Mouse (Mus musculus): ENCODE data around the gene Gfm1. TPM values are rescaled to one million over a fixed set of nuclear protein-coding genes. Genes with fewer than 3 reads are reported as not detected.
A peak's percentile ranks its signal among the peaks of the same experiment; 100 is the strongest.

Gfm1 gene
- polyA plus RNA-seq, 1 experiment, result 35.5 TPM

- Histone ChIP-seq H3K4me1 (ENCODE audit: control insufficient read depth, insufficient read depth, low read length) (peaks cover 3% of the 10 kb centered on the region; the same call in 1 of the 2 replicates), H3K27ac (ENCODE audit: insufficient read depth, low read length) (0 out of 2 replicates have a peak within 1 kb of the TSS, but pooled peaks have one; percentile 26), H3K4me3 (ENCODE audit: insufficient read depth, low read length) (peak within 1 kb of the TSS; percentile 69)
- TF ChIP-seq CTCF (IDR thresholded peaks at IDR 0.05; ENCODE audit: extremely low read depth, insufficient read depth, low read length), result no peak
- TF ChIP-seq POLR2A (IDR thresholded peaks at IDR 0.05; ENCODE audit: extremely low read depth, insufficient read depth, low read length), result peak; percentile 59; the same call in 1 of the 2 replicates
Measured at GRCm38 (mm10) chr3:67463450-67464372, 33.8 kb downstream of the Gfm1 start, which contains the start of gene Lxn. Lxn (minus strand) TSS chr3:67463926.

- H3K27ac ChIP-seq (ENCODE audit: insufficient read depth, low read length), result no peak overlapping the region
- TF ChIP-seq CTCF (IDR thresholded peaks at IDR 0.05; ENCODE audit: extremely low read depth, insufficient read depth, low read length), result no peak
- TF ChIP-seq POLR2A (IDR thresholded peaks at IDR 0.05; ENCODE audit: extremely low read depth, insufficient read depth, low read length), result no peak
Measured at GRCm38 (mm10) chr3:67466576-67466975, 36.7 kb downstream of the Gfm1 start.

GRCm38 (mm10) chr3:67467281-67467680 lies 37.4 kb downstream of the Gfm1 start:
- H3K27ac ChIP-seq (ENCODE audit: insufficient read depth, low read length), result no peak overlapping the region
- H3K4me3 ChIP-seq (ENCODE audit: insufficient read depth, low read length), result no peak overlapping the region
- no peak for TF ChIP-seq POLR2A (IDR thresholded peaks at IDR 0.05; ENCODE audit: extremely low read depth, insufficient read depth, low read length)
- no peak for TF ChIP-seq CTCF (IDR thresholded peaks at IDR 0.05; ENCODE audit: extremely low read depth, insufficient read depth, low read length)
- peaks cover 3% of the 10 kb centered on the region; the same call in 1 of the 2 replicates for H3K4me1 ChIP-seq (ENCODE audit: control insufficient read depth, insufficient read depth, low read length)

More at GRCm38 (mm10) chr3:67466576-67466975, 36.7 kb downstream of the Gfm1 start:
- no peak overlapping the region for H3K4me3 ChIP-seq (ENCODE audit: insufficient read depth, low read length)
- peaks cover 3% of the 10 kb centered on the region; the same call in 1 of the 2 replicates for H3K4me1 ChIP-seq (ENCODE audit: control insufficient read depth, insufficient read depth, low read length)

- no peaks in the 10 kb centered on the region for H3K4me1 ChIP-seq (ENCODE audit: control insufficient read depth, insufficient read depth, low read length)
- H3K27ac ChIP-seq (ENCODE audit: insufficient read depth, low read length), result no peak overlapping the region
- no peak overlapping the region for H3K4me3 ChIP-seq (ENCODE audit: insufficient read depth, low read length)
- TF ChIP-seq POLR2A (IDR thresholded peaks at IDR 0.05; ENCODE audit: extremely low read depth, insufficient read depth, low read length), result no peak
- no peak for TF ChIP-seq CTCF (IDR thresholded peaks at IDR 0.05; ENCODE audit: extremely low read depth, insufficient read depth, low read length)
Measured at GRCm38 (mm10) chr3:67471408-67472127, 41.7 kb downstream of the Gfm1 start.

GRCm38 (mm10) chr3:67473438-67473837 lies 43.5 kb downstream of the Gfm1 start:
- TF ChIP-seq POLR2A (IDR thresholded peaks at IDR 0.05; ENCODE audit: extremely low read depth, insufficient read depth, low read length) (no peak), CTCF (IDR thresholded peaks at IDR 0.05; ENCODE audit: extremely low read depth, insufficient read depth, low read length) (no peak)
- H3K27ac ChIP-seq (ENCODE audit: insufficient read depth, low read length), result no peak overlapping the region
- no peak overlapping the region for H3K4me3 ChIP-seq (ENCODE audit: insufficient read depth, low read length)

GRCm38 (mm10) chr3:67479806-67480205 lies 49.9 kb downstream of the Gfm1 start:
- H3K4me3 ChIP-seq (ENCODE audit: insufficient read depth, low read length), result no peak overlapping the region
- no peaks in the 10 kb centered on the region for H3K4me1 ChIP-seq (ENCODE audit: control insufficient read depth, insufficient read depth, low read length)
- TF ChIP-seq POLR2A (IDR thresholded peaks at IDR 0.05; ENCODE audit: extremely low read depth, insufficient read depth, low read length) (no peak), CTCF (IDR thresholded peaks at IDR 0.05; ENCODE audit: extremely low read depth, insufficient read depth, low read length) (no peak)
- H3K27ac ChIP-seq (ENCODE audit: insufficient read depth, low read length), result no peak overlapping the region

More at GRCm38 (mm10) chr3:67473438-67473837, 43.5 kb downstream of the Gfm1 start:
- H3K4me1 ChIP-seq (ENCODE audit: control insufficient read depth, insufficient read depth, low read length), result no peaks in the 10 kb centered on the region

DNA sequence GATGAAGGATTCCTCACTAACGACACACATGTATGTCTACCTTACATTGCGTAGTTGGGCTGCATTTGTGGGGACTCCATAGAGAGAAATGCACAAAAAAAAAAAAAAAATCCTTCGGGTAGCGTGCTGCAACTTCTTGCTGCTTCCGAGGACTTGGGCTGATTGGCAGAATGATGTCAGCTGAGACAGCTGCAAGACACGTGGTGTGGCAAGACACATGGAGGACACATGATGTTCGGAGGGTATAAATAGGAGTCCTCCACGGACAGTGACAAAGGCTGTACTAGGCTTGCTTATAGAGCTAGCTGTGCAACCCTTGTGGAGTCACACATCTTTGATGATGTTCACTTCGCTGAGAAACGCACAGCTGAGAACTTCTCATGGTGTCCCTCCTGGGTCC lies 52.5 kb downstream of the Gfm1 start:
- Histone ChIP-seq H3K4me3 (ENCODE audit: insufficient read depth, low read length) (no peak overlapping the region), H3K4me1 (ENCODE audit: control insufficient read depth, insufficient read depth, low read length) (no peaks in the 10 kb centered on the region), H3K27ac (ENCODE audit: insufficient read depth, low read length) (no peak overlapping the region)
- TF ChIP-seq CTCF (IDR thresholded peaks at IDR 0.05; ENCODE audit: extremely low read depth, insufficient read depth, low read length) (no peak), POLR2A (IDR thresholded peaks at IDR 0.05; ENCODE audit: extremely low read depth, insufficient read depth, low read length) (no peak)

GRCm38 (mm10) chr3:67485233-67485632 lies 55.3 kb downstream of the Gfm1 start:
- Histone ChIP-seq H3K27ac (ENCODE audit: insufficient read depth, low read length) (no peak overlapping the region), H3K4me3 (ENCODE audit: insufficient read depth, low read length) (no peak overlapping the region), H3K4me1 (ENCODE audit: control insufficient read depth, insufficient read depth, low read length) (no peaks in the 10 kb centered on the region)
- TF ChIP-seq POLR2A (IDR thresholded peaks at IDR 0.05; ENCODE audit: extremely low read depth, insufficient read depth, low read length) (no peak), CTCF (IDR thresholded peaks at IDR 0.05; ENCODE audit: extremely low read depth, insufficient read depth, low read length) (no peak)

GRCm38 (mm10) chr3:67490156-67490555 lies 60.3 kb downstream of the Gfm1 start:
- no peak for TF ChIP-seq CTCF (IDR thresholded peaks at IDR 0.05; ENCODE audit: extremely low read depth, insufficient read depth, low read length)
- no peak for TF ChIP-seq POLR2A (IDR thresholded peaks at IDR 0.05; ENCODE audit: extremely low read depth, insufficient read depth, low read length)
- Histone ChIP-seq H3K27ac (ENCODE audit: insufficient read depth, low read length) (no peak overlapping the region), H3K4me3 (ENCODE audit: insufficient read depth, low read length) (no peak overlapping the region), H3K4me1 (ENCODE audit: control insufficient read depth, insufficient read depth, low read length) (no peaks in the 10 kb centered on the region)
